Mouse (Mus musculus): ENCODE measurements around the gene Ccp110.

The Ccp110 gene

GRCm38 (mm10) chr7:118769655-118770054 lies 57.3 kb downstream of the Ccp110 start:
- DNase-seq (ENCODE audit: low spot score): no peak

- no peak for DNase-seq (ENCODE audit: low spot score)
These were observed 60.7 kb downstream of the Ccp110 start for GRCm38 (mm10) chr7:118773027-118773426.

GRCm38 (mm10) chr7:118775991-118776390 lies 63.6 kb downstream of the Ccp110 start:
- DNase-seq (ENCODE audit: low spot score): no peak

- no peak for DNase-seq (ENCODE audit: low spot score)
These were observed 64.1 kb downstream of the Ccp110 start for GRCm38 (mm10) chr7:118776491-118776890.

- DNase-seq (ENCODE audit: low spot score): peak; percentile 67
These were observed 65.4 kb downstream of the Ccp110 start for GRCm38 (mm10) chr7:118777598-118778394.

GRCm38 (mm10) chr7:118778561-118778960 lies 66.2 kb downstream of the Ccp110 start:
- peak; percentile 80 for DNase-seq (ENCODE audit: low spot score)

- no peak for DNase-seq (ENCODE audit: low spot score)
These were observed 71.1 kb downstream of the Ccp110 start for GRCm38 (mm10) chr7:118783305-118784001.

GRCm38 (mm10) chr7:118786091-118786490 lies 73.7 kb downstream of the Ccp110 start:
- DNase-seq (ENCODE audit: low spot score): no peak
